Mouse (Mus musculus) MEL (cell line): Measurements from ENCODE around the gene Homer1. TPM values are rescaled to one million over a fixed set of nuclear protein-coding genes. Genes with fewer than 3 reads are reported as not detected.
A peak's percentile ranks its signal among the peaks of the same experiment; 100 is the strongest.

Source experiments
- DNase-seq: peaks from one replicate; pipeline ENCODE4 v3.0.0; 2011; ENCODE audit warnings: low read depth, low spot score
- H3K27ac ChIP-seq: 2 replicates; pipeline ENCODE4 v1.5.1; 2012; ENCODE audit warnings: low read depth, mild to moderate bottlenecking, control low read depth, low read length, moderate library complexity; ENCODE audit not compliant: control insufficient read depth
- H3K27me3 ChIP-seq, 2 experiments: fragments of 150-350 bp in 1 of 2; sonication (generic) in 1 of 2; 2 replicates each; pipeline ENCODE4 v1.6.1; 2012; ENCODE audit warnings: low read length in 2 of 2, mild to moderate bottlenecking in 2 of 2, improper control_type of control experiment in 1 of 2, moderate library complexity in 1 of 2; ENCODE audit not compliant: insufficient read depth in 2 of 2, control insufficient read depth in 1 of 2
- H3K36me3 ChIP-seq, 2 experiments: 2 replicates each; pipeline ENCODE4 v1.6.1; 2012 to 2014; ENCODE audit warnings: low read length in 2 of 2, improper control_type of control experiment in 1 of 2, inconsistent platforms in 1 of 2, mild to moderate bottlenecking in 1 of 2; ENCODE audit not compliant: insufficient read depth in 2 of 2, control insufficient read depth in 1 of 2
- H3K4me1 ChIP-seq, 2 experiments: fragments of 150-350 bp in 1 of 2; sonication (generic) in 1 of 2; 2 replicates each; pipeline ENCODE4 v1.6.1; 2012; ENCODE audit warnings: low read length in 2 of 2, improper control_type of control experiment in 1 of 2, mild to moderate bottlenecking in 1 of 2; ENCODE audit not compliant: insufficient read depth in 2 of 2, control insufficient read depth in 1 of 2
- H3K4me3 ChIP-seq, 2 experiments: fragments of 150-350 bp in 1 of 2; sonication (generic) in 1 of 2; 2 replicates each; pipeline ENCODE4 v1.5.1; 2012; ENCODE audit warnings: low read depth in 2 of 2, low read length in 2 of 2, mild to moderate bottlenecking in 2 of 2, moderate library complexity in 2 of 2, control low read depth in 1 of 2, improper control_type of control experiment in 1 of 2; ENCODE audit not compliant: control insufficient read depth in 1 of 2, insufficient read depth in 1 of 2
- H3K79me2 ChIP-seq: 2 replicates; pipeline ENCODE4 v1.6.1; 2012; ENCODE audit warnings: mild to moderate bottlenecking, low read length, moderate library complexity; ENCODE audit not compliant: control insufficient read depth, poor library complexity, insufficient read depth
- H3K9ac ChIP-seq: 2 replicates; pipeline ENCODE4 v1.6.1; 2012; ENCODE audit warnings: low read depth, mild to moderate bottlenecking, control low read depth, low read length, moderate library complexity; ENCODE audit not compliant: control insufficient read depth, poor library complexity, severe bottlenecking
- H3K9me3 ChIP-seq: fragments of 150-350 bp; sonication (generic); replicated peaks from 2 replicates; pipeline ENCODE4 v1.6.1; 2012; ENCODE audit warnings: mild to moderate bottlenecking, low read length, improper control_type of control experiment, moderate library complexity; ENCODE audit not compliant: insufficient read depth
- CTCF ChIP-seq, 3 experiments: IDR thresholded peaks in 2 of 3; conservative IDR thresholded peaks in 1 of 3; 2 replicates each; pipeline ENCODE4 v1.5.1; 2011 to 2012; ENCODE audit warnings: low read length in 3 of 3, low read depth in 2 of 3, mild to moderate bottlenecking in 2 of 3, improper control_type of control experiment in 1 of 3, inconsistent platforms in 1 of 3, mixed read lengths in 1 of 3, moderate library complexity in 1 of 3; ENCODE audit not compliant: control insufficient read depth in 1 of 3, insufficient read depth in 1 of 3, poor library complexity in 1 of 3, severe bottlenecking in 1 of 3
- E2F4 ChIP-seq: IDR thresholded peaks from 2 replicates; pipeline ENCODE4 v1.6.1; 2011; ENCODE audit warnings: low read depth, low read length, improper control_type of control experiment, borderline replicate concordance
- ELF1 ChIP-seq: IDR thresholded peaks from 2 replicates; pipeline ENCODE4 v1.6.1; 2014; ENCODE audit warnings: low read depth, mild to moderate bottlenecking, inconsistent platforms, low read length, improper control_type of control experiment, moderate library complexity
- EP300 ChIP-seq, 2 experiments: IDR thresholded peaks; 2 replicates each; pipeline ENCODE4 v1.6.1; 2011; ENCODE audit warnings: improper control_type of control experiment in 2 of 2, low read length in 2 of 2, low read depth in 1 of 2, mild to moderate bottlenecking in 1 of 2
- ETS1 ChIP-seq: IDR thresholded peaks from 2 replicates; pipeline ENCODE4 v1.6.1; 2012; ENCODE audit warnings: low read depth, mild to moderate bottlenecking, inconsistent platforms, low read length, improper control_type of control experiment, moderate library complexity
- GABPA ChIP-seq: IDR thresholded peaks from 2 replicates; pipeline ENCODE4 v1.6.1; 2012; ENCODE audit warnings: low read depth, mild to moderate bottlenecking, inconsistent platforms, low read length, improper control_type of control experiment, moderate library complexity
- HCFC1 ChIP-seq: IDR thresholded peaks from 2 replicates; pipeline ENCODE4 v1.6.1; 2012; ENCODE audit warnings: low read depth, mild to moderate bottlenecking, inconsistent platforms, low read length, improper control_type of control experiment, moderate library complexity
- MAFK ChIP-seq: IDR thresholded peaks from 2 replicates; pipeline ENCODE4 v1.6.1; 2011; ENCODE audit warnings: low read depth, mild to moderate bottlenecking, low read length, improper control_type of control experiment, borderline replicate concordance
- MAX ChIP-seq: IDR thresholded peaks from 2 replicates; pipeline ENCODE4 v1.6.1; 2011; ENCODE audit warnings: low read length, improper control_type of control experiment
- MXI1 ChIP-seq: IDR thresholded peaks from 2 replicates; pipeline ENCODE4 v1.6.1; 2011; ENCODE audit warnings: mild to moderate bottlenecking, low read depth, low read length, improper control_type of control experiment
- MYB ChIP-seq: IDR thresholded peaks from 2 replicates; pipeline ENCODE4 v1.6.1; 2011; ENCODE audit warnings: mild to moderate bottlenecking, low read depth, low read length, improper control_type of control experiment
- MYC ChIP-seq: IDR thresholded peaks from 2 replicates; pipeline ENCODE4 v1.6.1; 2011; ENCODE audit warnings: low read depth, mild to moderate bottlenecking, low read length, improper control_type of control experiment, moderate library complexity
- NELFE ChIP-seq: IDR thresholded peaks from 2 replicates; pipeline ENCODE4 v1.6.1; 2011; ENCODE audit warnings: low read depth, low read length, improper control_type of control experiment
- POLR2A ChIP-seq, 2 experiments: IDR thresholded peaks; 2 replicates each; pipeline ENCODE4 v1.6.1; 2011 to 2012; ENCODE audit warnings: low read length in 2 of 2, mild to moderate bottlenecking in 2 of 2, control low read depth in 1 of 2, improper control_type of control experiment in 1 of 2, low read depth in 1 of 2, moderate library complexity in 1 of 2; ENCODE audit not compliant: control insufficient read depth in 1 of 2, insufficient read depth in 1 of 2, poor library complexity in 1 of 2
- POLR2AphosphoS2 ChIP-seq: IDR thresholded peaks from 2 replicates; pipeline ENCODE4 v1.6.1; 2011; ENCODE audit warnings: low read length, improper control_type of control experiment
- RCOR1 ChIP-seq: IDR thresholded peaks from 2 replicates; pipeline ENCODE4 v1.6.1; 2012; ENCODE audit warnings: low read depth, mild to moderate bottlenecking, inconsistent platforms, low read length, improper control_type of control experiment
- SIN3A ChIP-seq: IDR thresholded peaks from 2 replicates; pipeline ENCODE4 v1.6.1; 2012; ENCODE audit warnings: low read length, improper control_type of control experiment, inconsistent platforms
- SMC3 ChIP-seq: IDR thresholded peaks from 2 replicates; pipeline ENCODE4 v1.6.1; 2011; ENCODE audit warnings: low read depth, low read length, improper control_type of control experiment
- TBP ChIP-seq: IDR thresholded peaks from 2 replicates; pipeline ENCODE4 v1.8.0; 2011; ENCODE audit warnings: low read depth, low read length, improper control_type of control experiment
- TCF12 ChIP-seq: IDR thresholded peaks from 2 replicates; pipeline ENCODE4 v1.6.1; 2014; ENCODE audit warnings: low read depth, mild to moderate bottlenecking, inconsistent platforms, low read length, improper control_type of control experiment, moderate library complexity
- UBTF ChIP-seq: IDR thresholded peaks from 2 replicates; pipeline ENCODE4 v1.6.1; 2012; ENCODE audit warnings: low read depth, mild to moderate bottlenecking, inconsistent platforms, low read length, improper control_type of control experiment, moderate library complexity, borderline replicate concordance; ENCODE audit not compliant: insufficient read depth
- USF1 ChIP-seq: IDR thresholded peaks from 2 replicates; pipeline ENCODE4 v1.6.1; 2014; ENCODE audit warnings: low read depth, mild to moderate bottlenecking, inconsistent platforms, low read length, improper control_type of control experiment, moderate library complexity
- USF2 ChIP-seq, 2 experiments: IDR thresholded peaks; 2 replicates each; pipeline ENCODE4 v1.6.1; 2011 to 2012; ENCODE audit warnings: improper control_type of control experiment in 2 of 2, low read length in 2 of 2, borderline replicate concordance in 1 of 2, inconsistent platforms in 1 of 2, low read depth in 1 of 2, mild to moderate bottlenecking in 1 of 2; ENCODE audit not compliant: insufficient read depth in 1 of 2
- ZC3H11A ChIP-seq: IDR thresholded peaks from 2 replicates; pipeline ENCODE4 v1.6.1; 2012; ENCODE audit warnings: low read depth, mild to moderate bottlenecking, inconsistent platforms, low read length, improper control_type of control experiment
- polyA plus RNA-seq, 2 experiments: library from polyadenylated mRNA; stranded (reverse) in 1 of 2; unstranded in 1 of 2; fragments of >175 nt in 1 of 2; fragments of >200 nt in 1 of 2; gene quantifications; 2 replicates each; pipeline versions ENCODE4 v1.2.1 to v1.2.4; 2012; ENCODE audit warnings: low replicate concordance in 2 of 2, low read depth in 1 of 2; ENCODE audit not compliant: insufficient read length in 2 of 2, insufficient read depth in 1 of 2, missing spikeins in 1 of 2
- total RNA-seq: library from RNA; depleted of rRNA; stranded (reverse); fragments of 300-350 nt; gene quantifications from 2 replicates; pipeline ENCODE4 v1.2.3, GENCODE M21; 2012

Homer1 gene
- total and polyA plus RNA-seq, 3 experiments, result 19.5 to 20.6 TPM; not detected in 1

- no peaks in the 10 kb centered on the region for H3K27me3 ChIP-seq
- H3K4me1 ChIP-seq, result peaks cover 4 to 8% of the 10 kb centered on the region in 2 experiments
- peaks cover 0 to 11% of the 10 kb centered on the region in 2 experiments; a peak in 2 of 4 replicates for H3K36me3 ChIP-seq
- peak overlapping the region in 1 of 2 experiments; percentile 60; a peak in 2 of 4 replicates for H3K4me3 ChIP-seq
- peak; percentile 80 for DNase-seq
- peaks cover 15% of the 10 kb centered on the region for H3K79me2 ChIP-seq
- peak overlapping the region; percentile 45 for H3K27ac ChIP-seq
- peak overlapping the region; percentile 55 for H3K9ac ChIP-seq
- TF ChIP-seq SMC3 (no peak), TCF12 (no peak), EP300 (IDR thresholded peaks at IDR 0.05; ENCODE audit: low read depth in 1 of 2, low read length in 2 of 2) (peak; percentile 35 to 61; a peak in 2 of 4 replicates), ETS1 (peak; percentile 38; the same call in 1 of the 2 replicates), MAX (no peak), UBTF (no peak), POLR2A (IDR thresholded peaks at IDR 0.05; ENCODE audit: control insufficient read depth in 1 of 2, insufficient read depth in 1 of 2, low read depth in 1 of 2, low read length in 2 of 2, poor library complexity in 1 of 2) (no peak), ZC3H11A (no peak), E2F4 (no peak), TBP (0 out of 2 replicates have a peak, but pooled peaks have one; percentile 10), SIN3A (peak; percentile 66), MYC (peak; percentile 60; the same call in 1 of the 2 replicates), MAFK (no peak), USF1 (no peak), POLR2AphosphoS2 (no peak), RCOR1 (peak; percentile 71; the same call in 1 of the 2 replicates), USF2 (IDR thresholded peaks at IDR 0.05; ENCODE audit: borderline replicate concordance in 1 of 2, insufficient read depth in 1 of 2, low read depth in 1 of 2, low read length in 2 of 2) (no peak), GABPA (no peak), MYB (0 out of 2 replicates have a peak, but pooled peaks have one; percentile 40), HCFC1 (peak; percentile 72), NELFE (peak; percentile 20; the same call in 1 of the 2 replicates), ELF1 (peak; percentile 84), MXI1 (0 out of 2 replicates have a peak, but pooled peaks have one; percentile 23), CTCF (IDR thresholded peaks at IDR 0.05 in 2 of 3, conservative IDR thresholded peaks at IDR 0.05 in 1 of 3; ENCODE audit: control insufficient read depth in 1 of 3, insufficient read depth in 1 of 3, low read depth in 2 of 3, low read length in 3 of 3, poor library complexity in 1 of 3, severe bottlenecking in 1 of 3) (no peak)
- H3K9me3 ChIP-seq, result no peaks in the 10 kb centered on the region
Measured at GRCm38 (mm10) chr13:93300581-93300980, 1.1 kb downstream of the Homer1 start.
